Mouse (Mus musculus) embryonic facial prominence, embryonic 14.5 days (tissue): ENCODE data around the gene Gm49373. TPM values are rescaled to one million over a fixed set of nuclear protein-coding genes. Genes with fewer than 3 reads are reported as not detected.
A peak's percentile ranks its signal among the peaks of the same experiment; 100 is the strongest.

ENCODE experiments used
- ATAC-seq: fragments of 200-750 bp; cut with Nextera tagmentation; 2 replicates; pipeline ENCODE4 v1.8.0; 2017; ENCODE audit warnings: low read depth, moderate number of reproducible peaks, moderate TSS enrichment
- DNase-seq: peaks from one replicate; pipeline ENCODE4 v3.0.0-alpha.2; 2015; ENCODE audit warnings: low spot score
- H3K27ac ChIP-seq: fragments of 300-500 bp; sonication (generic); replicated peaks from 2 replicates; pipeline ENCODE4 v1.5.1; 2014; ENCODE audit warnings: low read depth, mild to moderate bottlenecking, low read length, moderate library complexity
- H3K27me3 ChIP-seq: fragments of 300-500 bp; sonication (generic); replicated peaks from 2 replicates; pipeline ENCODE4 v1.6.1; 2014; ENCODE audit warnings: low read length; ENCODE audit not compliant: control insufficient read depth, insufficient read depth
- H3K36me3 ChIP-seq: fragments of 300-500 bp; sonication (generic); 2 replicates; pipeline ENCODE4 v1.6.1; 2014; ENCODE audit warnings: low read length, mixed read lengths; ENCODE audit not compliant: control insufficient read depth, insufficient read depth
- H3K4me1 ChIP-seq: fragments of 300-500 bp; sonication (generic); 2 replicates; pipeline ENCODE4 v1.6.1; 2014; ENCODE audit warnings: antibody characterized with exemption, low read length; ENCODE audit not compliant: control insufficient read depth, insufficient read depth
- H3K4me2 ChIP-seq: fragments of 300-500 bp; sonication (generic); 2 replicates; pipeline ENCODE4 v1.6.1; 2014; ENCODE audit warnings: low read depth, mild to moderate bottlenecking, low read length, moderate library complexity, mixed read lengths
- H3K4me3 ChIP-seq: fragments of 300-500 bp; sonication (generic); 2 replicates; pipeline ENCODE4 v1.5.1; 2014; ENCODE audit warnings: low read depth, mild to moderate bottlenecking, low read length
- H3K9ac ChIP-seq: fragments of 300-500 bp; sonication (generic); 2 replicates; pipeline ENCODE4 v1.6.1; 2014; ENCODE audit warnings: low read depth, mild to moderate bottlenecking, low read length, moderate library complexity, mixed read lengths
- H3K9me3 ChIP-seq: fragments of 300-500 bp; sonication (generic); 2 replicates; pipeline ENCODE4 v1.6.1; 2016; ENCODE audit warnings: low read length; ENCODE audit not compliant: control insufficient read depth
- WGBS: fragments of 180-500 bp; shearing (Covaris S2); extraction: QIAGEN DNeasy Blood & Tissue Kit; methylation state at CpG from one replicate; pipeline ENCODE4 v1.1.7; 2014; 5-methylcytosine and 5-hydroxymethylcytosine counted together
- polyA plus RNA-seq: library from polyadenylated mRNA; unstranded; fragments of >200 nt; fragmentation: Nextera tagmentation; extraction: Ambion mirVana; gene quantifications from 2 replicates; pipeline ENCODE4 v1.2.1, GENCODE M21; 2014

Gm49373 gene
- polyA plus RNA-seq, 1 experiment from 2014 or later: not detected

- Histone ChIP-seq H3K4me3 (no peak overlapping the region), H3K27me3 (no peaks in the 10 kb centered on the region), H3K36me3 (peaks cover 20% of the 10 kb centered on the region; the same call in 1 of the 2 replicates), H3K9me3 (no peaks in the 10 kb centered on the region), H3K4me2 (no peak overlapping the region), H3K4me1 (no peaks in the 10 kb centered on the region), H3K27ac (no peak overlapping the region), H3K9ac (no peak overlapping the region)
- ATAC-seq: no peak
- WGBS: 86% methylated on average over 6 of the region's 6 CpGs
- DNase-seq: no peak
These were observed 31.9 kb upstream of the Gm49373 start for GRCm38 (mm10) chr9:21104814-21105213.

GRCm38 (mm10) chr9:21102076-21102475 is 29.2 kb upstream of the Gm49373 start:
- DNase-seq: no peak
- H3K27ac ChIP-seq: no peak overlapping the region
- H3K4me3 ChIP-seq: no peak overlapping the region
- H3K9ac ChIP-seq: no peak overlapping the region
- peaks cover 13% of the 10 kb centered on the region; the same call in 1 of the 2 replicates for H3K36me3 ChIP-seq
- H3K4me1 ChIP-seq: no peaks in the 10 kb centered on the region
- WGBS: 89% methylated on average over 2 of the region's 2 CpGs
- no peak for ATAC-seq
- H3K4me2 ChIP-seq: no peak overlapping the region
- H3K27me3 ChIP-seq: no peaks in the 10 kb centered on the region
- no peaks in the 10 kb centered on the region for H3K9me3 ChIP-seq

DNA sequence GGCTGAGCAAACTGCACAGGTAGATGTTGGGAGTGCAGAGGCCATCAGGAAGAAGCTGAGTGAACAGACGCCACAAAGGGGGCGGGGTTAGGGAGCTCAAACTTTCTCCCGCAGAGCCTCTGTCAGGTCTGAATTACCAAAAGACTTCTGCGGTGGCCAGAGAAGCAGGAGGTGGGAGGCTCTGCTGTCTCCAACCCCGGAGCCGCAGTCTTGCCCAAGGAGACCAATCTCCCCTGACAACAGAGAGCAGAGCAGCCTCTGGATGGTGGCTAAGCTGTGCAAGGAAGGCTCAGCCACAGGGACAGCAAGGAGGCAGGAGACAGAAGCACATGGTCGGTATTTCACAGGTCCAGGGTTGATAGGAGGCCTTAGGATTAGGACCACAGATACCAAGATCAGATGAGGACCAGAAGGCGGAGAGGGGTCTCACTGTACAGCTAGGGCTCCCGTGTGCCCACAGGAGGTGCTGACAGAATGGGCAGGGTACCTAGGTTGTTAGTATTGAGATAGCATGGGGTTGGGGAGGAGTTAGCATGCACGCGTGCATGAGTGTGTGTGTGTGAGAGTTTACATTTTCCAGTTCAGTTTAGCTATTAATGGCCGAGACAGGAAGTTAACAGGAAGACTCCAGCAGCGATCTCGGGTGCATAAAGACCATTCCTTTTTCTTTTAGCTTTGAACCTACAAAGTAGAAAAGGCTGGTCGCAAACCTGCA is 27.7 kb upstream of the Gm49373 start:
- 43% methylated on average over 15 of the region's 15 CpGs for WGBS
- Histone ChIP-seq H3K27ac (no peak overlapping the region), H3K9me3 (no peaks in the 10 kb centered on the region), H3K4me3 (no peak overlapping the region), H3K9ac (peak overlapping the region; percentile 20; the same call in 1 of the 2 replicates), H3K4me1 (no peaks in the 10 kb centered on the region), H3K4me2 (no peak overlapping the region; the same call in 1 of the 2 replicates), H3K36me3 (peaks cover 6% of the 10 kb centered on the region; the same call in 1 of the 2 replicates), H3K27me3 (no peaks in the 10 kb centered on the region)
- DNase-seq (no peak), ATAC-seq (peak; percentile 26; the same call in 1 of the 2 replicates)

DNA sequence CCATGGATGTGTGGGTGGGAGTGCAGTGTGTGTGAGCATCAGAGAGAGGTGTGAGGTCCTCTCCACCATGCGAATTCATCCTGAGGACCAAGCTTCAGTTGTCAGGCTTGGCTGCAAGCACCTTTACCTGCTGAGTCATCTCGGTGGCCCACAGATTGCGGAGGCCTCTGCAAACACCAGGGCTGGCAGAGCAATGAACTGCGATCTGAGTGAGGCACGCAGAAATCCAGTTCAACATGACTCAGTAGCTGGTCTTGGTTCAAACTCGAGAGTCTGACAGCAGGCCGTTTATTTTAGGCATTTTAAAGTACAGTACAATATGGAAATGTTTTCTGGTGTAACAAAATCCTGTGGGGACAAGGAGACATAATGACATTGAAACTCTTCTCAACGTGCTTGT is 24.9 kb upstream of the Gm49373 start:
- Histone ChIP-seq H3K4me1 (no peaks in the 10 kb centered on the region), H3K9me3 (no peaks in the 10 kb centered on the region), H3K9ac (no peak overlapping the region), H3K4me3 (no peak overlapping the region), H3K4me2 (no peak overlapping the region), H3K27me3 (no peaks in the 10 kb centered on the region), H3K27ac (no peak overlapping the region), H3K36me3 (no peaks in the 10 kb centered on the region)
- WGBS: 81% methylated on average over 8 of the region's 8 CpGs
- DNase-seq (no peak), ATAC-seq (no peak)

DNA sequence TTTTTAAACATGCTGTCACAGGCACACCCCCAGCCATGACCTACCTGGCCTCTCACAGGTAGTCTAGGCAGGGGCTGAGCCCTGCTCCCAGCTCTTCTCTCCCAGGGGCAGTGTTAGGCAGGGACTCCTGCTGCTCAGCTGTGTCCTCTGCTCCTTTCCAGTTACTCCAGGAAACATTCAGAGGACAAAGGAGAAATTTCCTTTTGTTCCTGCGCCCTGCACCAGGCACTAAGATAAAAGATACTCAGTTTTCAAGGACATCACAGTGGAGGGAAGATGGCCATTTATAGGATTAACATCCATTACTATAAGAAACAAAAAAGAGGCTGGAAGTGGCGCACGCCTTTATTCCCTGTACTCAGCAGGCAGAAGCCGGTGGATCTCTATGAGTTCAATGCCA is 23.1 kb upstream of the Gm49373 start:
- no peak overlapping the region for H3K27ac ChIP-seq
- WGBS: 82% methylated on average over 4 of the region's 4 CpGs

GRCm38 (mm10) chr9:21093423-21093822 is 20.5 kb upstream of the Gm49373 start:
- WGBS: 93% methylated on average over 9 of the region's 9 CpGs
- H3K4me3 ChIP-seq: no peak overlapping the region
- ATAC-seq (no peak), DNase-seq (no peak)
- H3K9ac ChIP-seq: no peak overlapping the region
- H3K4me1 ChIP-seq: peaks cover 6% of the 10 kb centered on the region
- H3K27ac ChIP-seq: no peak overlapping the region
- peaks cover 20% of the 10 kb centered on the region for H3K36me3 ChIP-seq
- no peak overlapping the region for H3K4me2 ChIP-seq
- no peaks in the 10 kb centered on the region for H3K27me3 ChIP-seq
- H3K9me3 ChIP-seq: no peaks in the 10 kb centered on the region

More for the DNA sequence above, 23.1 kb upstream of the Gm49373 start:
- Histone ChIP-seq H3K4me1 (no peaks in the 10 kb centered on the region), H3K9ac (no peak overlapping the region), H3K4me2 (no peak overlapping the region), H3K9me3 (no peaks in the 10 kb centered on the region), H3K27me3 (no peaks in the 10 kb centered on the region), H3K4me3 (no peak overlapping the region), H3K36me3 (no peaks in the 10 kb centered on the region)
- DNase-seq: no peak
- no peak for ATAC-seq

DNA sequence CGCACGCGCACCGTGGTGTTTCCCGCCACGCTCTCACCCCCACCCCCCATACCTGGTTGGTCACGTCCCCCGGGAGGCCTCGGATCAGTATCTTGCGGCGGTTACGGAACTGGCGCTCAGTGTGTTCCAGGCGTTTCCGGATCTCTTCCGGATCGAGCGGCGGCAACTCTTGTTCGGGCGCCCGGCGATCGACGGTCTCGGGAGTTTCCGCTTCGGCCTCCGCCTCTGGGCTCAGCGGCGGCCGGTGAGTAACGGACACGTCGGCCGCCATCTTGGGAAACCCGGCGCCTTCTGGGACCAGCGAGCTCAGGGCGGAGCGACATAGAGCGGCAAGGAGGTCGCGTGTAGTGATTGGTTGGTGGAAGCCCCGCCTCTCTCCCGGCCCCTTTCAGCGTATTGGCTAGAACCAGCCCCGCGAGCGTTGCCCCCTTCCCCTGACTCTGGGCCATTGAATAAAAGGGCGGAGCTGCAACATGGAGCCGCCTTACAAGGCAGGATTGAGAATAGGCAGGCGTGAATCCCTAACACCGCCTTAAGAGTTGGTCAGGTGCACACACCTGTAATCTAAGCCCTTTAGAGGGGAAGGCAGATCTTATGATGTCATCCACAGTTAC is 18.9 kb upstream of the Gm49373 start, which contains the start of the genes Gm38431 and Raver1:
Gm38431 (minus strand) TSS at position 291 of the 614 bp plus-strand sequence.
Raver1 (minus strand) TSS at position 302 of the 614 bp plus-strand sequence.
- DNase-seq: peak; percentile 99
- Histone ChIP-seq H3K4me1 (peaks cover 6% of the 10 kb centered on the region), H3K27ac (peak within 1 kb of the TSS; percentile 88), H3K9ac (peak within 1 kb of the TSS; percentile 87), H3K27me3 (no peaks in the 10 kb centered on the region), H3K9me3 (no peaks in the 10 kb centered on the region), H3K4me2 (peak within 1 kb of the TSS; percentile 79), H3K36me3 (peaks cover 36% of the 10 kb centered on the region), H3K4me3 (peak within 1 kb of the TSS; percentile 76)
- peak; percentile 100 for ATAC-seq
- under 1% methylated on average over 51 of the region's 54 CpGs for WGBS

- Histone ChIP-seq H3K36me3 (peaks cover 43% of the 10 kb centered on the region), H3K9ac (peak overlapping the region; percentile 87), H3K4me2 (peak overlapping the region; percentile 79), H3K4me3 (peak overlapping the region; percentile 76), H3K27ac (peak overlapping the region; percentile 88), H3K27me3 (no peaks in the 10 kb centered on the region), H3K4me1 (peaks cover 6% of the 10 kb centered on the region), H3K9me3 (no peaks in the 10 kb centered on the region)
- peak; percentile 6 for DNase-seq
- 4% methylated on average over 24 of the region's 24 CpGs for WGBS
- peak; percentile 3 for ATAC-seq
These were observed 18.2 kb upstream of the Gm49373 start for GRCm38 (mm10) chr9:21090972-21091706.
